ENCODE assay signal across 17 mouse cellular contexts in genomic region chr11:115995256-115995655, GRCm38 (mm10). TPM values are rescaled to one million over a fixed set of nuclear protein-coding genes. Genes with fewer than 3 reads are reported as not detected.
"Had no signal": no experiment of that assay in that cellular context is flagged by ENCODE, and none has a peak within 500 bp of the region (broad histone marks: within the 10 kb centered on the region; RNA-seq: fewer than 3 reads in every experiment).

No protein-coding gene starts in this region.

- DNase-seq: heart, postnatal 10 days; heart, postnatal 14 days; heart, postnatal 36 days; heart, postnatal 4 days; kidney, adult 11 months; kidney, adult 18-20 months; kidney, adult 2 months; kidney, adult 8-10 months; kidney, adult 9 months; kidney, postnatal 10 days; kidney, postnatal 14 days; kidney, postnatal 25 days; kidney, postnatal 36 days; kidney, postnatal 4 days; layer of hippocampus, adult 9-11 months; layer of hippocampus, postnatal 36 days had no signal

RNA-seq across cellular contexts. Expression of gene Itgb4, which starts 20.7 kb away (rescaled TPM):
- polyA plus RNA-seq: inflammation-experienced regulatory T-cells, adult 6 months had no signal
